Mouse (Mus musculus): ENCODE data around the gene Glod4.

DNA sequence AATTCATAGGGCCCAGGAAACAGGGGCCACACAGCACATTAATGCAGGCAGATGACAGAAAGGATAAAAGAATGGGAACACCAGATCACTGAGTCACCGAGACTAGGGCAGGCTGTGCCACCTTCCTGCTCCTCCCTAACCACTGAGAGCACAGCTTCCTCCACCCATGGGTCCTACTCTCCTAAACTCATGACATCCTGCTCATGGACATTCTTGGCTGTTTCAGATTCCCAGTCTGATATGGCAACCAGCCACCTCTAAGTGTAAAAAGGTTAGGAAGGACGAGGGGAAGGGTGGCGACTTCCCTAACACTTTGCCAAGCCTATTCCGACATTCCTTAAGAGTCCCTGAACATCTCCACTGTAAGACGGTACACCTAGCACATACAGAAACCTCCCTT, 112.7 kb downstream of the Glod4 start:
- no peak for TF ChIP-seq CTCF (IDR thresholded peaks at IDR 0.05; ENCODE audit: insufficient read depth, low read depth, low read length)
- no peak for TF ChIP-seq POLR2A (IDR thresholded peaks at IDR 0.05; ENCODE audit: insufficient read depth, low read depth, low read length)

Data from olfactory bulb, adult 2 months (tissue).